Mouse (Mus musculus) hindbrain, embryonic 10.5 days (tissue): ENCODE results near the gene Ppp1r15b. TPM values are rescaled to one million over a fixed set of nuclear protein-coding genes. Genes with fewer than 3 reads are reported as not detected.
A peak's percentile ranks its signal among the peaks of the same experiment; 100 is the strongest.

Experiments
- DNase-seq: peaks from one replicate; pipeline ENCODE4 v3.0.0-alpha.2; 2017; ENCODE audit warnings: low spot score
- H3K27ac ChIP-seq: fragments of 300-500 bp; sonication (generic); 2 replicates; pipeline ENCODE4 v1.5.1; 2016; ENCODE audit warnings: mild to moderate bottlenecking, moderate library complexity
- H3K27me3 ChIP-seq: fragments of 300-500 bp; sonication (generic); 2 replicates; pipeline ENCODE4 v1.6.1; 2016; ENCODE audit warnings: mild to moderate bottlenecking; ENCODE audit not compliant: poor library complexity, insufficient read depth, severe bottlenecking
- H3K36me3 ChIP-seq: fragments of 300-500 bp; sonication (generic); 2 replicates; pipeline ENCODE4 v1.6.1; 2016; ENCODE audit warnings: mild to moderate bottlenecking, moderate library complexity
- H3K4me1 ChIP-seq: fragments of 300-500 bp; sonication (generic); replicated peaks from 2 replicates; pipeline ENCODE4 v1.6.1; 2016; ENCODE audit warnings: mild to moderate bottlenecking
- H3K4me3 ChIP-seq: fragments of 300-500 bp; sonication (generic); 2 replicates; pipeline ENCODE4 v1.5.1; 2016; ENCODE audit warnings: mild to moderate bottlenecking, moderate library complexity
- H3K9me3 ChIP-seq: fragments of 300-500 bp; sonication (generic); 2 replicates; pipeline ENCODE4 v1.6.1; 2016; ENCODE audit warnings: mild to moderate bottlenecking, moderate library complexity
- WGBS: fragments of 180-500 bp; shearing (Covaris S2); methylation state at CpG from one replicate; pipeline ENCODE4 v1.1.7; 2016; 5-methylcytosine and 5-hydroxymethylcytosine counted together
- polyA plus RNA-seq: library from polyadenylated mRNA; unstranded; fragments of >200 nt; fragmentation: Nextera tagmentation; extraction: Ambion mirVana; gene quantifications from 2 replicates; pipeline ENCODE4 v1.2.1, GENCODE M21; 2016

Ppp1r15b gene
- 46.2 and 54.6 TPM in 2 replicates for polyA plus RNA-seq

- peak within 1 kb of the TSS; percentile 98 for H3K27ac ChIP-seq
- peaks cover 59% of the 10 kb centered on the region for H3K4me1 ChIP-seq
- peak; percentile 99 for DNase-seq
- H3K9me3 ChIP-seq, result no peaks in the 10 kb centered on the region
- peak within 1 kb of the TSS; percentile 94 for H3K4me3 ChIP-seq
- 1% methylated on average over 72 of the region's 72 CpGs for WGBS
- peaks cover 32% of the 10 kb centered on the region for H3K36me3 ChIP-seq
- H3K27me3 ChIP-seq, result no peaks in the 10 kb centered on the region
Observed at GRCm38 (mm10) chr1:133130638-133131560, at the start of gene Ppp1r15b. Gene Ppp1r15b (plus strand): TSS chr1:133131143.

GRCm38 (mm10) chr1:133083003-133083546 is 47.9 kb upstream of the Ppp1r15b start:
- peaks cover 90% of the 10 kb centered on the region for H3K36me3 ChIP-seq
- H3K9me3 ChIP-seq, result no peaks in the 10 kb centered on the region
- H3K4me3 ChIP-seq, result no peak overlapping the region
- H3K27me3 ChIP-seq, result 0 out of 2 replicates have a peak, but pooled peaks cover 3% of the 10 kb centered on the region
- peaks cover 82% of the 10 kb centered on the region for H3K4me1 ChIP-seq
- no peak for DNase-seq
- H3K27ac ChIP-seq, result 0 out of 2 replicates have a peak overlapping the region, but pooled peaks have one; percentile 98
- 89% methylated on average over 5 of the region's 5 CpGs for WGBS

GRCm38 (mm10) chr1:133083942-133084625 is 46.9 kb upstream of the Ppp1r15b start:
- H3K9me3 ChIP-seq, result no peaks in the 10 kb centered on the region
- DNase-seq, result no peak
- H3K4me3 ChIP-seq, result no peak overlapping the region
- peaks cover 90% of the 10 kb centered on the region for H3K36me3 ChIP-seq
- H3K27ac ChIP-seq, result peak overlapping the region; percentile 75
- 76% methylated on average over 11 of the region's 11 CpGs for WGBS
- 0 out of 2 replicates have a peak, but pooled peaks cover 3% of the 10 kb centered on the region for H3K27me3 ChIP-seq
- H3K4me1 ChIP-seq, result peaks cover 76% of the 10 kb centered on the region

GRCm38 (mm10) chr1:133084708-133085416 is 46.1 kb upstream of the Ppp1r15b start:
- peaks cover 69% of the 10 kb centered on the region for H3K4me1 ChIP-seq
- DNase-seq, result no peak
- H3K27me3 ChIP-seq, result 0 out of 2 replicates have a peak, but pooled peaks cover 3% of the 10 kb centered on the region
- peaks cover 90% of the 10 kb centered on the region for H3K36me3 ChIP-seq
- H3K9me3 ChIP-seq, result no peaks in the 10 kb centered on the region
- H3K4me3 ChIP-seq, result no peak overlapping the region
- H3K27ac ChIP-seq, result peak overlapping the region; percentile 75
- WGBS, result 78% methylated on average over 14 of the region's 14 CpGs

- peaks cover 63% of the 10 kb centered on the region for H3K4me1 ChIP-seq
- 95% methylated on average over 8 of the region's 8 CpGs for WGBS
Observed at GRCm38 (mm10) chr1:133085417-133085742, 45.6 kb upstream of the Ppp1r15b start.

GRCm38 (mm10) chr1:133086804-133087203 is 44.1 kb upstream of the Ppp1r15b start:
- Histone ChIP-seq H3K9me3 (no peaks in the 10 kb centered on the region), H3K36me3 (peaks cover 96% of the 10 kb centered on the region), H3K27ac (peak overlapping the region; percentile 66), H3K27me3 (0 out of 2 replicates have a peak, but pooled peaks cover 3% of the 10 kb centered on the region), H3K4me3 (no peak overlapping the region), H3K4me1 (peaks cover 49% of the 10 kb centered on the region)
- 74% methylated on average over 10 of the region's 10 CpGs for WGBS
- DNase-seq, result no peak

More at GRCm38 (mm10) chr1:133085417-133085742, 45.6 kb upstream of the Ppp1r15b start:
- Histone ChIP-seq H3K9me3 (no peaks in the 10 kb centered on the region), H3K36me3 (peaks cover 94% of the 10 kb centered on the region), H3K27me3 (0 out of 2 replicates have a peak, but pooled peaks cover 3% of the 10 kb centered on the region), H3K4me3 (no peak overlapping the region), H3K27ac (peak overlapping the region; percentile 75)
- DNase-seq, result no peak

GRCm38 (mm10) chr1:133087206-133087905 is 43.6 kb upstream of the Ppp1r15b start:
- H3K4me3 ChIP-seq, result no peak overlapping the region
- peak overlapping the region; percentile 66 for H3K27ac ChIP-seq
- 43% methylated on average over 7 of the region's 7 CpGs for WGBS
- no peaks in the 10 kb centered on the region for H3K9me3 ChIP-seq
- DNase-seq, result peak; percentile 83
- H3K36me3 ChIP-seq, result peaks cover 96% of the 10 kb centered on the region
- no peaks in the 10 kb centered on the region for H3K27me3 ChIP-seq
- peaks cover 44% of the 10 kb centered on the region for H3K4me1 ChIP-seq

GRCm38 (mm10) chr1:133088196-133088595 is 42.7 kb upstream of the Ppp1r15b start:
- Histone ChIP-seq H3K4me1 (peaks cover 42% of the 10 kb centered on the region), H3K9me3 (no peaks in the 10 kb centered on the region), H3K27ac (peak overlapping the region; percentile 17), H3K4me3 (no peak overlapping the region), H3K36me3 (peaks cover 96% of the 10 kb centered on the region), H3K27me3 (no peaks in the 10 kb centered on the region)
- DNase-seq, result no peak
- WGBS, result 86% methylated on average over 10 of the region's 10 CpGs

GRCm38 (mm10) chr1:133089415-133089814 is 41.5 kb upstream of the Ppp1r15b start:
- peaks cover 30% of the 10 kb centered on the region for H3K4me1 ChIP-seq
- no peak for DNase-seq
- H3K4me3 ChIP-seq, result no peak overlapping the region
- WGBS, result 91% methylated on average over 4 of the region's 4 CpGs
- no peaks in the 10 kb centered on the region for H3K9me3 ChIP-seq
- H3K36me3 ChIP-seq, result peaks cover 96% of the 10 kb centered on the region
- H3K27ac ChIP-seq, result no peak overlapping the region
- H3K27me3 ChIP-seq, result no peaks in the 10 kb centered on the region

GRCm38 (mm10) chr1:133090641-133091040 is 40.3 kb upstream of the Ppp1r15b start:
- WGBS, result 83% methylated on average over 6 of the region's 6 CpGs
- Histone ChIP-seq H3K36me3 (peaks cover 96% of the 10 kb centered on the region), H3K4me3 (no peak overlapping the region), H3K9me3 (no peaks in the 10 kb centered on the region), H3K27ac (no peak overlapping the region), H3K27me3 (no peaks in the 10 kb centered on the region), H3K4me1 (peaks cover 18% of the 10 kb centered on the region)
- no peak for DNase-seq

- no peak for DNase-seq
- H3K36me3 ChIP-seq, result peaks cover 99% of the 10 kb centered on the region
- no peak overlapping the region for H3K4me3 ChIP-seq
- H3K27me3 ChIP-seq, result no peaks in the 10 kb centered on the region
- H3K4me1 ChIP-seq, result peaks cover 12% of the 10 kb centered on the region
- WGBS, result 90% methylated on average over 8 of the region's 8 CpGs
- H3K9me3 ChIP-seq, result no peaks in the 10 kb centered on the region
- no peak overlapping the region; the same call in 1 of the 2 replicates for H3K27ac ChIP-seq
Observed at GRCm38 (mm10) chr1:133091483-133091882, 39.5 kb upstream of the Ppp1r15b start.

- no peaks in the 10 kb centered on the region for H3K9me3 ChIP-seq
- H3K4me3 ChIP-seq, result no peak overlapping the region
- no peaks in the 10 kb centered on the region for H3K4me1 ChIP-seq
- no peak overlapping the region for H3K27ac ChIP-seq
- peaks cover 100% of the 10 kb centered on the region for H3K36me3 ChIP-seq
- 94% methylated on average over 7 of the region's 7 CpGs for WGBS
- no peaks in the 10 kb centered on the region for H3K27me3 ChIP-seq
- DNase-seq, result no peak
Observed at GRCm38 (mm10) chr1:133093719-133094118, 37.2 kb upstream of the Ppp1r15b start.
